Mouse (Mus musculus): ENCODE data around the gene Prkcb.

The Prkcb gene

DNA sequence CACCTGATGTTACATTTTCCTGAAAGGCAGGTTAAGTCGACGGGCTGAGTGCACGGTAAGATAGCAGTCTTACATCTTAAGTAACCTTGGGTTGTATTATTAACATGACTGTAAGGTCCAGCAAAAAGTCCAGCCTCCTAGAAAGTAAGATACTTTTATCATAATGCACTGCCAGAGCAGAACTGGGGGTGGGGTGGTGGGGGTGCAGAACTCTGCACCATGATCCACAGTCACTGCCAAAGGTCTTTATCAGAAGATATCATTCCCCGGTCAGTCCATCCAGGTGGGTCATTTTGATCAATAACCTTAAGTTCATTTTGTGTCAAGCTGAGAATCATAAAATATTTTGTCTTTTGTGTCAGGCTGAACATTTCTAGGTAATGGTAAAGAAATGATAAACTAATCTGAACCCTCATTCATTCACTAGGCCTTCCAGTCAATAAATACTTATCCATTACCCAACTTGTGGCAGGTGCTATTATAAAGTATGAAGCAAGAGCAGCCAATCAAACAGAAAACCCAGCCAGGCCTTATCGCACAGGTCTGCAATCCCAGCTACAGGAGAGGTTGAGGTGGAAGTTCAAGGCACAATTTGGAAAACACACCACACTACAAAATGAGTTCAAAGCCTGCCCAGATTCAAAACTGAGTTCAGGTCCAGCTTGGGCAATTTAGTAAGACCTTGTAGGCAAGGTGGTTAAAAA lies 369.0 kb downstream of the Prkcb start:
- no peak for DNase-seq (ENCODE audit: extremely low spot score, low spot score)

DNA sequence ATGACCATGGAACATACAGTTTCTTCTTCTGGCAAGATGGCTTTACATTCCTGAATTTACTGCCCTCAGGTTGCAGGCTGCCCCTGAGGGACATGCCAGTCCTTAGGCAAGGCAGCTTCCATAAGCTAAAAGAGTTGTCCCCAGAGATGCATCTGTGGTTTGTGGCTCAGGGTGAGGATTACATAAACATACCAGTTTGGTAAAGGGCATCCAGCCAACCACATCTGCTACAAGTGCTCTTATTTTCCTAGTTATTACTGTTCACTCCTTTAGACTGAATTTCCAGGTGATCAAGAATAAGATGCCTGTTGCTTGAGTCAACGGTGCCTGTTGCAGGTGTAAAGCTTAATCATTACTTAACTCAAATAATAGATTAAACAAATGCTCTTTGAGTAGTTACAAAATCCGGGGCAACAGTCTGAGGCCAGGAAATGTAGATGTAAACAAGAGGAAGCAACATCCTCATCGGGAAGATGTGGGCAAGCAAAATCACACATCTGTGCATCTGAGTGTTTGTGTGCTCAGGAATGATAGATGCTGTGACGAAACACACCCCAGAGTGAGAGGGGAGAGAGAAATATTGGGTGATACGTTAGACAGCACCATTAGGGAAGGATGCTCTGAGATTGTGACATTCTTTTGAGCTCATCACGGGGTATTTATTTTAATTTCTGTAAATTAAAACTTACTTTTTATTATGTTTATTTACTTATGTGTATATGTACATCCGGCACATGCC lies 376.9 kb downstream of the Prkcb start:
- no peak for DNase-seq (ENCODE audit: extremely low spot score, low spot score)

DNA sequence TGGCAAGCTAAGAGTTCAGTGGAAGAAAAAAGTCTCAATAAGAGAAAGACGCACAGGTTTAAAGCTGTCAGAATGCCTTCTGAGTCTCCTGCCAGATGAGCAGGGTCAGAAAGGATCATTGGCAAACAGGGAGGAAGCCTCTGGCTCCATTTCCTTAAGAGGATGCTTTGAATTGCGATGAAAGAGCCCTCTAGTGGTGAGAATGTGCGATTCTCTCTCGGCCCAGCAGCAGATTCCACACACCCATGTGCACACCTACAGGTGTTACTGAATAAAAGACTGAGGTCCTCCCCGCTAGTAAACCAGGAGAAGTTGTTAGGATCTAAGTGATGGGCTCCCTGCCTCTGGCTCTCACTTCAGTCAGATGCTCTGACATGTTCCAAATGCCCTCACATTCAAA lies 379.4 kb downstream of the Prkcb start:
- DNase-seq (ENCODE audit: extremely low spot score, low spot score) = peak; percentile 15

DNA sequence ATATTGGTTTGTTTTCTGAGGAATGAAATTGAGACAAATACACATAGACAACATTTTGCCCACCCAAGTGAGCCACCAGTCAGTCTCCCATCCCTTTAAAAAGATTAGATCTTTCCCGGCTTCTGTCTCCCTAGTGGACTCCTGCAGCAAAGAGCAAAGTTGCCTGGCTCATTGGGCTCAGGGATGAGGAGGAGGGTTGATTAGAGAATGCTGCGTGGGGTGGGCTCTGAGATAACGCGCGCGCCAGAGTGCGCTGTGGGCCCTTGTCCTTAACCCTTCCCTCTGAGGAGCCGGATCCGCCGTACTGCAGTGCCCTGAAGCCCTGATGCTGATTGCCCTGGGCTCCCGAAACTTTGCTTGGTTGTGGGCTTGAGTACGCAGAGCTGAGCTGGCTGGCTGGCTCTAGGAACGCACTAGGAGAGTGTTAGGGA lies 381.9 kb downstream of the Prkcb start, which contains the start of gene Cacng3:
TSS of gene Cacng3 (plus strand) at position 51 of the 431 bp plus-strand sequence.
- no peak for DNase-seq (ENCODE audit: extremely low spot score, low spot score)

DNA sequence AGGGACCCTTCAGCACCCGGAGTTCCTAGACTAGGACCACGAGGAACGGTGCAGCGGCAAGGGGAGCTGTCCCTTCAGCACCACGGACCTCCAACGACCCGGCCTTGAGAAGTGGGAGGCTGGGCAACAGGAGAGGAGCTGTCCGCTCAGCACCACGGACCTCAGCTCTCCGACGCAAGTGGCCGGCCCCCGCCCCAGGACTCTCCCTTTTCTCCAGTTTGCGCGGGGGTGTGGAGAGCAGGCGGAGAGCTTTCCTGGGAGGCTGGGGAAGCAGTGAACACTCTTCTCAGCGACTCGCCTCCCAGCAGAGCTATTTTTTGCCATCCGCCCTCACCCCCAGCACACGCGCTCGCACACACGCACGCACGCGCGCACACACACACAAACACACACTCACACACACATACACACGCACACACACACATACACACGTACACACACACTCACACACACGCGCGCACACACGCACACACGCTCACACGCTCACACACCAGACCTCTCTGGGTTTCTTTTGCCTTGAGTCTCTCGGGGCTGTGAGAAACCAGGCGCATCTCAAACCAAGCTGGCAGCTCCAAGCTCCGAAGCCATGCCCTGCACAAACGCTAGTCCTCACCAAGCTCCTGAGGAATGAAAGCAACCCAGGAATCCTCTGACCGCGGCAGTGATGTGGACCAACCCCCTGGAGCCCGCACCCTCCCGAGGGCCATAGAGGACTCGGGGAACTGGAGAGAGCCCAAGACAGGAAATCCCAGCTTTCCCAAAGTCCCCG lies 382.5 kb downstream of the Prkcb start:
- peak; percentile 91 for DNase-seq (ENCODE audit: extremely low spot score, low spot score)

DNA sequence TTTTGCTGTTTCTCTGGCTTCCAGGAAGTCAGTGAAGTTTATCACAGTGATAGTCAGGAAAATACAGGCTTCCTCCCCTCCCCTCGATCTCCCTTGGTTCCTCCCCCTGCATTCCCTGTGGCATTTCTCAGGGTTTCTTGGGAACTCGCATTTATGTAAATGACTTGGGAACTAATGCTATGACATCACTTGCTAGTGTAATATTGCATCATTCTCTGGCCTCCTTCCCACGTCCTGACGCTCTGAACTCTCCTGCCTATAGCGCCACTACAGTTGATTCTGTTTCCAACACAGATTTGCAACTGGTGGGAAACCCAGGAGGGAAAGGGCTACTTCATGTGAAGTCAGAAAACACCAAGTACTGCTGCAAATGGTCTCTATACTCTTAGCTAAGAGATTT lies 384.4 kb downstream of the Prkcb start:
- no peak for DNase-seq (ENCODE audit: extremely low spot score, low spot score)

DNA sequence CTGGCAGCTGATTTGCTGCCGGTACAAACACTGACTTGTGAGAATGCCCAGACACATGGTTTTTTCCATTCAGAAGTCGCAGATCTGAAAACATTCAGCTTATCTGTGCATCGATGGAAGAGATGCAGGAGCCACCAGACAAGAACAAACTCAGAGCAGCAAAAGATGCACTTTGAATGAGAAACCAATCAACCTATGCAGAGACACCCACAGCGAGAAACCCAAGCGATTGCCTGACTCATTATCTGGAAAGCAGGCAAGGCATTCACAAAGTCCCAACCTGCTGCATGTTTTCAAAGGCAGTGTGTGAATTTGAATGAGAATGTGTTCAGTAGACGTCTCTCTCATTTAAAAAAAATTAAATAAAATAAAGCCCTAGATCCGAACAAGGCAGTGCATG lies 386.7 kb downstream of the Prkcb start:
- DNase-seq (ENCODE audit: extremely low spot score, low spot score) = no peak
